Mouse (Mus musculus): ENCODE results near the gene Pgm5.

The Pgm5 gene

GRCm38 (mm10) chr19:24662346-24662745 is 199.3 kb downstream of the Pgm5 start:
- DNase-seq (ENCODE audit: low spot score in 2 of 2), result no peak

GRCm38 (mm10) chr19:24656981-24657380 is 204.7 kb downstream of the Pgm5 start:
- no peak for DNase-seq (ENCODE audit: low spot score in 2 of 2)

GRCm38 (mm10) chr19:24653230-24653799 is 208.3 kb downstream of the Pgm5 start:
- no peak for DNase-seq (ENCODE audit: low spot score in 2 of 2)

GRCm38 (mm10) chr19:24652342-24653019 is 209.2 kb downstream of the Pgm5 start:
- no peak for DNase-seq (ENCODE audit: low spot score in 2 of 2)

GRCm38 (mm10) chr19:24651595-24651994 is 210.1 kb downstream of the Pgm5 start:
- DNase-seq (ENCODE audit: low spot score in 2 of 2), result no peak

- no peak for DNase-seq (ENCODE audit: low spot score in 2 of 2)
Measured at GRCm38 (mm10) chr19:24650428-24650827, 211.2 kb downstream of the Pgm5 start.

GRCm38 (mm10) chr19:24648016-24648415 is 213.6 kb downstream of the Pgm5 start:
- DNase-seq (ENCODE audit: low spot score in 2 of 2), result no peak

GRCm38 (mm10) chr19:24646162-24646829 is 215.4 kb downstream of the Pgm5 start:
- DNase-seq (ENCODE audit: low spot score in 2 of 2), result no peak

- DNase-seq (ENCODE audit: low spot score in 2 of 2), result no peak
Measured at GRCm38 (mm10) chr19:24644971-24645370, 216.7 kb downstream of the Pgm5 start.

GRCm38 (mm10) chr19:24640982-24641381 is 220.7 kb downstream of the Pgm5 start:
- no peak for DNase-seq (ENCODE audit: low spot score in 2 of 2)

GRCm38 (mm10) chr19:24637988-24638387 is 223.7 kb downstream of the Pgm5 start:
- DNase-seq (ENCODE audit: low spot score in 2 of 2), result no peak

- DNase-seq (ENCODE audit: low spot score in 2 of 2), result no peak
Measured at GRCm38 (mm10) chr19:24636616-24637015, 225.0 kb downstream of the Pgm5 start.

GRCm38 (mm10) chr19:24634602-24635001 is 227.1 kb downstream of the Pgm5 start:
- DNase-seq (ENCODE audit: low spot score in 2 of 2), result peak; percentile 36 to 63
